Mouse (Mus musculus): ENCODE results near the gene Bcl2l10.

DNA sequence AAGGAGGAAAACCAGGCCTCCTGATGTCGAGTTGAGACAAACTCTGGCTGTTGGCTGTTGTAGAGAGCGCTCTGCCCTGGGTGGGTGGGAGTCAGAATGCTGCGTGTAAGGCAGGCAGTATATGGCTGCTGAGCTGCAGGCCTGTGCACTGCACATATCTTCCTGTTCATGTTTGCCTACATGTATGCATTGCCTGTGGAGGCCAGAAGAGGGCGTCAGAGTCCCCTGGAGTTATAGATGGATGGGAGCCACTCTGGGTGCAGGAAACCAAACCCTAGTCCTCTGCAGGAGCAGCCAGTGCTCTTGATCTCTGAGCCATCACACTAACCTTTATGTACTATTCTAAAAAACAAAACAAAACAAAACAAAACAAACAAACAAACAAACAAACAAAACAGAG is 13.1 kb upstream of the Bcl2l10 start:
- TF ChIP-seq POLR2A (IDR thresholded peaks at IDR 0.05; ENCODE audit: control insufficient read depth, extremely low read depth, insufficient read depth, low read length, poor library complexity) (no peak), CTCF (IDR thresholded peaks at IDR 0.05; ENCODE audit: borderline replicate concordance, control insufficient read depth, extremely low read depth, insufficient read depth, low read length, poor library complexity) (no peak)

Measured in thymus, adult 2 months (tissue).